Mouse (Mus musculus) T-cell, adult 66 days (primary cell): ENCODE results near the gene Dnase1l2. TPM values are rescaled to one million over a fixed set of nuclear protein-coding genes. Genes with fewer than 3 reads are reported as not detected.

ENCODE experiments used
- total RNA-seq, 2 experiments: library from RNA; stranded (reverse); gene quantifications; 3 replicates in 1 of 2; 4 replicates in 1 of 2; pipeline ENCODE4 v1.2.4; 2023

The Dnase1l2 gene
- total RNA-seq = 1 to 10 TPM; 5.6 to 6.0 TPM

DNA sequence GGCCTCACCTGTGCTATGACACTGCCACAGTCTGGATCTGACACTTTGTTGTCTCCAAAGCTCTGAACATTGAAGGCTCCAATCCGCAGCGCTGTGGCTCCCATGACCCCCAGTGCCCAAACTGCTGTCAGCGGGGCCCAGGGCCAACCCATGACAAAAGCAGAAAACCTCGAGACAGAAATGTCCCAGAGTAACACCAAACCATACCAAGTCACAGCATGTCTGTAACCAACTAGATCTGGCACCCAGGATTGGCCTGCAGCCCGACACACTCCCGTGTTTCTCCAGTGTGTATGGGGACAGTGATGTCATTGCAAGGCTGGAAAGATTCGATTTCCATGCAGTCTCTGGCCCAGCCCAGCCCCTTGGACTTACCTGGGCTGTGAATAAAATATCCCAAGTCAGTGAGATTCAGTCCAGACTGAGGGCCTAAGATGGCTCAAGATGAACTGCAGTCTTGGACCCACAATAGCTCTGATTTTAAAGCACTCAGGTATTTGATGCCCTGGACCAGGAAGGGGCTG, at the start of gene Dnase1l2:
TSS of gene Dnase1l2 (minus strand) at position 474 of the 524 bp plus-strand sequence.

DNA sequence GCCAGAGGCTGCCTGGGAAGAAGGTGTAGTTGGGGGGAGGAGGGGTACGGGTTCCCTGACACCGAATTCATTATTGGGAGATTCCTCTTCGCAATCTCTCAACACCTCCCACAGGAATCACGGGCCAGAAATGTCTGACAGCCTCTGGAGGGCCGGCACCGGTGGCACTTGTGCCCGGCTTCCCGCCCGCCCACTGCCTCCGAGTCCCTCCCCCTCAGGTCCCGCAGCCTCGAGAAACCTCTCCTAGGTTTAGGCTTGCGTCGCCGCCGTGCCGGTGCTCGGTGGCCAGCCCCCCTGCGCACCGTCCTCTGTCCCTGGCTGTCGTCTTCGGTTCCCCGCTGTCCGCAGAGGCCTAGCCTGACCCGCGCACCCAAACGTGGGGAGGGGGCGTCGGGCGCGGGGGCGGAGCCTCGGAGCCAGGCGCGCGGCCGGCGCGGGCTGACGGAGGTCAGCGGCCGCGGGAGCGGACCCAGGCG, 45.3 kb upstream of the Dnase1l2 start, which contains the start of gene Caskin1:
TSS of gene Caskin1 (plus strand) at position 416 of the 476 bp plus-strand sequence.

DNA sequence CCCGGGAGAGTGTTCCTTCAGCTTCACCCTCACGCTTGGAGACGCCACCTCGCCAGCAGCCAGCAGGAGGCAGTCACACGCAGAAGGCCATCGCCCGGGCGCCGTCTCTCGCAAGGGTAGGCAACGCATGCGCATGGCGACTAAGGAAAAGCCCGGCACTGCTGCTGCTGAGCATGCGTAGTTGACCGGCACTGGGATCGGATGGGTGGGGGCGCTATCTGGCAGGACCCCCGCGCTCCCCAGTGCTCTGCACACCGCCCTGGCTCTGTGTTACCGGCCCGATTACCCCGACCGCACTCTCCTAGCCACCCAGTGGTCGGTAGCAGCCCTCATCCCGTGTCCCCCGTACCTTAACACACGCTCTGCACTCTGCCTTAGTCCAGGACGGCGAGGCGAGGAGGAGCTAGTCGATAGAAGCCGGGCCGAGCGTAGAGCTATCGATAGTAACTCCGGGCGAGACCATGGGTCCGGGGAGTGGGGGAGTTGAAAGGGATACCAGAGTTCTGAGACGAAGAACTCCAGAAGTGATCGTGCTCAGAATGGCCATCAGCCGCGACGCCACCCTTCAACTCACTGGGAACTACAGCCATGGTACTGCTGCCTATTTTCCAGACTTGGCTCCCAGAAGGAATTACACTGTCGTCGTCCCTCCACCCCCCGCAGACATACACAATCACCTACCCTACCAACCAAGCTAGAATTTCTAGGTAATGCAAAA, 35.9 kb upstream of the Dnase1l2 start, which contains the start of gene Mlst8:
TSS of gene Mlst8 (minus strand) at position 416 of the 718 bp plus-strand sequence.

DNA sequence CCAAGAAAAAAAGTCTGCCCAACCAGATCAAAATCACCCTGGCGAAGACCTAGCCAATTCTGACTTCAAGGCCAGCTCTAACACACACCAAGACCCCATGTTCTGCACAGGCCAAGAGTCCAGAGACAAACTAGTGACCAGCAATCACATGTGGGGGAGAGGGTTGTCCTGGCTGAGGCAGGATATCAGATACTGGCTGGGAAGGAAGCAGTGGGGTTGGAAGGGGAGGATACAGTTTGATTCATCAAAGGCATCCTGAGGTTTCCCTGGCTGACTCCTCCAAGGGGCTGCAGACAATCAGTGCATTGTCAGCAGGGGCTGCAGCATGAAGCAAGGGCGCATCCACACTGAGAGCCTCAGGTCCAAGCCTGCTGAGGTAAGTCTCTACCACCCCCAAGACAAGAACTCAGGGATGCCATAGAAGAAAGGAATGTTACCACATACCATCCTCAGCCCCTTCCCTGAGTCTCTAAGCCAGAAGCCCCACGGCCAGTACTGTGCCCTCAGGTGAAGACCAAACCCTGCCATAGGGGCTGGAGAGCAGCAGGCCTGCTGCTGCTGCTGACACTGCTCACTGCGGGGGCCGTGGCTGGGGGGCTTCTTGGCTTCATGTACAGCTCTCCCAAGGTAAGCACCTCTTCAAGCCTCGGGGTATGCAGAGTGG, 30.8 kb upstream of the Dnase1l2 start, which contains the start of gene Bricd5:
TSS of gene Bricd5 (plus strand) at position 273 of the 664 bp plus-strand sequence.

DNA sequence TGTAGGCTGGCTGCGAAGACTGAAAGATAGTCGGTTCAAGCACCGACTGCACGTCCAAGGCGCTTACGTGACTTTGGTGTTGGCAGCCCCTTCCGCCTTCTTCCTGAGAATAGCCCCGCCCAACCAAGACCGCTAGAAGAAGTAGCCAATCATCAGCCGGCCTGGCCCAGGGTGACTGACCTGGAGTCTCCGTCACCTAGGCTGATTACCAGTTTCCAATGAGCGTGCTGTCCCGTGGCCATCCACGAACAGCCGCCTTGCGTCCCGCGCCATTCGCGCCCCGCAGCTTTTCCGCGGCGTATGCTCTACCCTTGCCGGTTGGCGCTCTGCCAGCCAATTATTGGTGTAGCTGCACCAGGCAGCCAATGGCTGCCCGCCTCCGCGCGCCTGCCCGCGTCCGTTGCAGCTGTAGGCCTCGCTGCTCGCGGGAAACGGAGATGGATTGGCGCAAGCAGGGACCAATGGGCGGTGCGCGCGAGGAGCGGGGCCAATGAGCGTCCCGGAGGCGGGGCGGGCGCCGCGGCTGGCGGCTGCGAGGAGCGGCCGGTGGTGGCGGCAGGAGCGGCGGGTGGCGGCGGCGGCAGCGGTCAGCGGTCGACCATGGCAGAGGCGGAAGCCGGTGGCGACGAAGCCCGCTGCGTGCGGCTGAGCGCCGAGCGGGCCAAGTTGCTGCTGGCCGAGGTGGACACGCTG, 27.2 kb upstream of the Dnase1l2 start, which contains the start of the genes E4f1 and Pgp:
TSS of gene E4f1 (minus strand) at position 404 of the 693 bp plus-strand sequence.
TSS of gene Pgp (plus strand) at position 483 of the 693 bp plus-strand sequence.

DNA sequence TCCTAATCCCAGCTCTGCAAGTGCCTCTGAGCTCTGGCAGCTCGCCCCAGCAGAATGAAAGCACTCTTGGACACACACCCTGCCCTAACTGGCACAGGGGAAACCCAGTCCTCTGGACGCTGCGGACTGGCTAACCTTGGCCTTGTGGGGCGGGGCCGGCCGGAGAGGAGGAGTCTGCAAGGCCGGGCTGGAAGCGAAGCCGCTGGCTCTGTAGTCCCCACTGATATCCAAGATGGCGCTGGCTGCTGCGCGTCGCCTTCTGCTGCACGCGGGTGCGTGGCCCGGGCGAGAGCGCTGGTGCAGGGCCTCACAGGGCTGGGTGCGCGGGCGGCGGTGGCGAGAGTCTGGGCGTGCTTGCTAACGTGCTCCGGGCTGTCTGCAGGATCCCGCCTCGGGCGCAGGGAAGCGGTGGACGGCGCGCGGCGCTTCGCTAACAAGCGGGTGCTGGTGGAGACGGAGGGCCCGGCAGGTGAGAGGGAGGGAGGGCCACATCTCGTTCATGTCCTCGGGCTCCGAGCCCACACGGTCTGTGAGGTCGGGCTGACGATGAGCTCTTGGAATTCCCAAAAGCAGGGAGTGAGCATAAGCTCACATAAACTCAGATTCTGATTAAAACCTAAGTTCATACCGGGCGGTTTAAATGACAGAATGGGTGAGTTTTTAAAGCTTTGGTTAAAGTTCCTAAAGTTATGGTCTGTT, 16.3 kb downstream of the Dnase1l2 start, which contains the start of gene Eci1:
TSS of gene Eci1 (plus strand) at position 171 of the 699 bp plus-strand sequence.

DNA sequence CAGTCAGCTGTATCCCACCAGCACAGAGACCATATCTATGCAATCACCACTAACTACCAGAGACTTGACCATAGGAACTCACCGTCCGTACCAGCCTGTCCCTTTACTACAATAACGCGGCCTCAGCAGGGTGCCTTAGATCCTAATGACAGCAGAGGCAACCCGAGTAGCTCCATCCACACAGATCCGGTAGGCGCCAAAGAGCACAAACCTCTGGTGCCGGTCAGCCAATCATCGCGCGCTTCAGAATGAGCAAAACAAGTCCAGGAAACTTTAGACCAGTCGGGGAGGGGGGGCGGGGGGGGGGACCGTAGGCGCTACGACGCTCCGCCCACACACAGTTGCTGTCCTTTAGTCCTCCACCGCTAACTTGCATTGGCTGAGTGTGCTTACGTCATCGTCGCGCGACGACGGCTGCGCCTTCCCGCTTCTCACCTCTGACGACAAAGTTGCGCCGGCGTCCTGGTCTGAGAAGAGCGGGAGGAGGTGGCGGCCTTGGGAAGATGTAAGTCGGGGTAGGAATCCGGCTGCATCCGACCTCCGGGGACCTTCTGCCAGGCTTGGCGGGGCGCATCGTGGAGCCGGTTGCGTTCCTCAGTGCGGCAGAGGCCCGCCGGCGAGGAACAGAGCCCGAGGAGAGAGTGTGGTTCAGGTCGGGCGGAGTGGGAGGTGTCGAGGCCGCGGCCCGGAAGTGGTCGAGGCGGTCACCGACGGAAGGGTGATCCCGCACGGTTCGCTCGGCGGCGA, 28.5 kb downstream of the Dnase1l2 start, which contains the start of gene Rnps1:
TSS of gene Rnps1 (plus strand) at position 336 of the 747 bp plus-strand sequence.

Other genes with a start within 250 kb of the Dnase1l2 start
- 1 to 10 TPM; 1.2 to 1.6 TPM for gene Tbc1d24, start 237.5 kb downstream of the Dnase1l2 start, total RNA-seq
- under 1 TPM; 0.17 to 0.30 TPM for gene Ntn3, start 233.6 kb downstream of the Dnase1l2 start, total RNA-seq
- 1 to 10 TPM; 7.3 to 8.3 TPM for gene Tedc2, start 222.3 kb downstream of the Dnase1l2 start, total RNA-seq
- 10 to 100 TPM in 1 of 2 experiments, 1 to 10 TPM in 1; 7.7 to 10.2 TPM for gene Ccnf, start 191.6 kb downstream of the Dnase1l2 start, total RNA-seq
- under 1 TPM in 1 of 2 experiments, not detected in 1; 0.23 TPM for gene Abca17, start 92.0 kb downstream of the Dnase1l2 start, total RNA-seq
- 10 to 100 TPM; 43.3 to 52.2 TPM for gene Abca3, start 91.2 kb downstream of the Dnase1l2 start, total RNA-seq
- 100 to 1,000 TPM; 153 to 159 TPM for gene Rnps1, start 28.5 kb downstream of the Dnase1l2 start, total RNA-seq
- gene Eci1, start 16.5 kb downstream of the Dnase1l2 start, total RNA-seq = 10 to 100 TPM; 17.3 to 17.4 TPM
- gene E4f1, start 27.2 kb upstream of the Dnase1l2 start, total RNA-seq = 10 to 100 TPM; 64.4 to 88.9 TPM
- gene Pgp, start 27.3 kb upstream of the Dnase1l2 start, total RNA-seq = 10 to 100 TPM; 15.5 to 17.4 TPM
- 1 to 10 TPM in 1 of 2 experiments, under 1 TPM in 1; 0.76 to 1.2 TPM for gene Bricd5, start 30.8 kb upstream of the Dnase1l2 start, total RNA-seq
- 10 to 100 TPM; 27.6 to 29.2 TPM for gene Mlst8, start 36.0 kb upstream of the Dnase1l2 start, total RNA-seq
- not detected for gene Caskin1, start 45.5 kb upstream of the Dnase1l2 start, total RNA-seq
- 100 to 1,000 TPM; 162 to 172 TPM for gene Traf7, start 84.8 kb upstream of the Dnase1l2 start, total RNA-seq
- 1 to 10 TPM; 1.8 to 2.0 TPM for gene Rab26, start 91.1 kb upstream of the Dnase1l2 start, total RNA-seq
- gene Pkd1, start 106.7 kb upstream of the Dnase1l2 start, total RNA-seq = 100 to 1,000 TPM; 103 to 104 TPM
- gene Tsc2, start 189.5 kb upstream of the Dnase1l2 start, total RNA-seq = 10 to 100 TPM; 58.4 to 76.0 TPM
- 1 to 10 TPM; 4.3 to 5.2 TPM for gene Nthl1, start 189.6 kb upstream of the Dnase1l2 start, total RNA-seq
- not detected for gene Slc9a3r2, start 207.2 kb upstream of the Dnase1l2 start, total RNA-seq
- not detected for gene Npw, start 215.4 kb upstream of the Dnase1l2 start, total RNA-seq
- gene Zfp598, start 226.6 kb upstream of the Dnase1l2 start, total RNA-seq = 10 to 100 TPM; 63.7 to 67.1 TPM
- under 1 TPM in 1 of 2 experiments, not detected in 1; 0.47 TPM for gene Syngr3, start 246.8 kb upstream of the Dnase1l2 start, total RNA-seq